Mouse (Mus musculus) midbrain, embryonic 12.5 days (tissue): ENCODE measurements around the gene Olfr1432. TPM values are rescaled to one million over a fixed set of nuclear protein-coding genes. Genes with fewer than 3 reads are reported as not detected.
"Not testable (repeated sequence)": the region's sequence is repeated elsewhere in the genome, so short reads cannot be mapped to it uniquely, and the experiment has no call there.

Experiments used
- ATAC-seq: fragments of 200-750 bp; cut with Nextera tagmentation; 2 replicates; pipeline ENCODE4 v1.8.0; 2017; ENCODE audit warnings: low read depth, moderate TSS enrichment, moderate library complexity; ENCODE audit not compliant: low FRiP score
- H3K27ac ChIP-seq: fragments of 300-500 bp; sonication (generic); replicated peaks from 2 replicates; pipeline ENCODE4 v1.5.1; 2016; ENCODE audit warnings: mild to moderate bottlenecking
- H3K27me3 ChIP-seq: fragments of 300-500 bp; sonication (generic); 2 replicates; pipeline ENCODE4 v1.6.1; 2016; ENCODE audit warnings: mild to moderate bottlenecking
- H3K36me3 ChIP-seq: fragments of 300-500 bp; sonication (generic); 2 replicates; pipeline ENCODE4 v1.6.1; 2016
- H3K4me1 ChIP-seq: fragments of 300-500 bp; sonication (generic); 2 replicates; pipeline ENCODE4 v1.6.1; 2016
- H3K4me2 ChIP-seq: fragments of 300-500 bp; sonication (generic); replicated peaks from 2 replicates; pipeline ENCODE4 v1.6.1; 2016; ENCODE audit warnings: mild to moderate bottlenecking, moderate library complexity
- H3K4me3 ChIP-seq: fragments of 300-500 bp; sonication (generic); 2 replicates; pipeline ENCODE4 v1.5.1; 2016; ENCODE audit warnings: mild to moderate bottlenecking
- H3K9ac ChIP-seq: fragments of 300-500 bp; sonication (generic); replicated peaks from 2 replicates; pipeline ENCODE4 v1.6.1; 2016; ENCODE audit warnings: mild to moderate bottlenecking, moderate library complexity
- H3K9me3 ChIP-seq: fragments of 300-500 bp; sonication (generic); 2 replicates; pipeline ENCODE4 v1.6.1; 2016; ENCODE audit warnings: mild to moderate bottlenecking
- WGBS: fragments of 180-500 bp; shearing (Covaris S2); methylation state at CpG from one replicate; pipeline ENCODE4 v1.1.7; 2016; 5-methylcytosine and 5-hydroxymethylcytosine counted together
- polyA plus RNA-seq: library from polyadenylated mRNA; unstranded; fragments of >200 nt; fragmentation: Nextera tagmentation; extraction: Ambion mirVana; gene quantifications from 2 replicates; pipeline ENCODE4 v1.2.1, GENCODE M21; 2016

Gene Olfr1432
- not detected in 2 replicates for polyA plus RNA-seq

- H3K4me1 ChIP-seq, ATAC-seq, H3K36me3 ChIP-seq, H3K4me2 ChIP-seq, H3K9me3 ChIP-seq, H3K27me3 ChIP-seq, H3K9ac ChIP-seq, H3K27ac ChIP-seq, H3K4me3 ChIP-seq: not testable (repeated sequence)
Observed at GRCm38 (mm10) chr19:12232496-12232895, at the start of gene Olfr1432. TSS of gene Olfr1432 (minus strand) at chr19:12232596.

GRCm38 (mm10) chr19:12279554-12279953, 47.2 kb upstream of the Olfr1432 start, which contains the start of gene Olfr1434:
TSS of gene Olfr1434 (plus strand) at chr19:12279854.
- WGBS: 76% methylated on average over 2 of the region's 2 CpGs
- H3K27me3 ChIP-seq: no peaks in the 10 kb centered on the region
- no peak within 1 kb of the TSS for H3K4me3 ChIP-seq
- H3K4me1 ChIP-seq: no peaks in the 10 kb centered on the region
- ATAC-seq: no peak
- no peaks in the 10 kb centered on the region for H3K9me3 ChIP-seq
- no peak within 1 kb of the TSS for H3K9ac ChIP-seq
- no peaks in the 10 kb centered on the region for H3K36me3 ChIP-seq
- no peak within 1 kb of the TSS for H3K27ac ChIP-seq
- H3K4me2 ChIP-seq: no peak within 1 kb of the TSS

- Histone ChIP-seq H3K36me3 (no peaks in the 10 kb centered on the region), H3K4me2 (no peak within 1 kb of the TSS), H3K4me1 (no peaks in the 10 kb centered on the region), H3K4me3 (no peak within 1 kb of the TSS), H3K9ac (no peak within 1 kb of the TSS), H3K27ac (no peak within 1 kb of the TSS), H3K27me3 (no peaks in the 10 kb centered on the region), H3K9me3 (no peaks in the 10 kb centered on the region)
- no peak for ATAC-seq
- WGBS: 59% methylated on average over 1 of the region's 1 CpGs
Observed at GRCm38 (mm10) chr19:12260732-12261131, 28.3 kb upstream of the Olfr1432 start, which contains the start of gene Olfr235. TSS of gene Olfr235 (plus strand) at chr19:12261032.

GRCm38 (mm10) chr19:12241559-12241958, 9.2 kb upstream of the Olfr1432 start, which contains the start of gene Olfr262:
TSS of gene Olfr262 (minus strand) at chr19:12241659.
- Histone ChIP-seq H3K9me3 (no peaks in the 10 kb centered on the region), H3K4me2 (no peak within 1 kb of the TSS), H3K27me3 (no peaks in the 10 kb centered on the region), H3K27ac (no peak within 1 kb of the TSS), H3K4me3 (no peak within 1 kb of the TSS), H3K4me1 (no peaks in the 10 kb centered on the region), H3K9ac (no peak within 1 kb of the TSS), H3K36me3 (no peaks in the 10 kb centered on the region)
- ATAC-seq: no peak
- 87% methylated on average over 1 of the region's 1 CpGs for WGBS

GRCm38 (mm10) chr19:12200334-12200733, 32.1 kb downstream of the Olfr1432 start, which contains the start of gene Olfr1431:
TSS of gene Olfr1431 (plus strand) at chr19:12200634.
- H3K27ac ChIP-seq: no peak within 1 kb of the TSS
- H3K4me3 ChIP-seq: no peak within 1 kb of the TSS
- ATAC-seq: no peak
- H3K27me3 ChIP-seq: no peaks in the 10 kb centered on the region
- WGBS: 88% methylated on average over 1 of the region's 1 CpGs
- H3K9ac ChIP-seq: no peak within 1 kb of the TSS
- H3K4me2 ChIP-seq: no peak within 1 kb of the TSS
- H3K9me3 ChIP-seq: no peaks in the 10 kb centered on the region; the same call in 1 of the 2 replicates
- H3K4me1 ChIP-seq: no peaks in the 10 kb centered on the region
- H3K36me3 ChIP-seq: no peaks in the 10 kb centered on the region

GRCm38 (mm10) chr19:12199076-12199475, 33.3 kb downstream of the Olfr1432 start:
- not testable (repeated sequence) for H3K4me2 ChIP-seq, H3K4me1 ChIP-seq, H3K27ac ChIP-seq, H3K9ac ChIP-seq, H3K4me3 ChIP-seq, H3K27me3 ChIP-seq, H3K36me3 ChIP-seq, ATAC-seq, H3K9me3 ChIP-seq
- WGBS: 70% methylated on average over 4 of the region's 4 CpGs

Other genes starting within 250 kb of the Olfr1432 start
- 0.04 TPM in 1 of 2 replicates, not detected in the other for gene Olfr1423, start 191.3 kb downstream of the Olfr1432 start, polyA plus RNA-seq
- gene Olfr1424, start 169.9 kb downstream of the Olfr1432 start, polyA plus RNA-seq: not detected in 2 replicates
- gene Olfr1425, start 154.9 kb downstream of the Olfr1432 start, polyA plus RNA-seq: not detected in 2 replicates
- not detected in 2 replicates for gene Olfr1426, start 140.6 kb downstream of the Olfr1432 start, polyA plus RNA-seq
- not detected in 2 replicates for gene Olfr1427, start 129.3 kb downstream of the Olfr1432 start, polyA plus RNA-seq
- gene Olfr1428, start 116.7 kb downstream of the Olfr1432 start, polyA plus RNA-seq: not detected in 2 replicates
- gene Olfr76, start 109.4 kb downstream of the Olfr1432 start, polyA plus RNA-seq: not detected in 2 replicates
- gene Olfr1555-ps1, start 62.5 kb downstream of the Olfr1432 start, polyA plus RNA-seq: not detected in 2 replicates
- gene Olfr1431, start 32.0 kb downstream of the Olfr1432 start, polyA plus RNA-seq: not detected in 2 replicates
- gene Olfr262, start 9.1 kb upstream of the Olfr1432 start, polyA plus RNA-seq: not detected in 2 replicates
- not detected in 2 replicates for gene Olfr235, start 28.4 kb upstream of the Olfr1432 start, polyA plus RNA-seq
- not detected in 2 replicates for gene Olfr1434, start 47.3 kb upstream of the Olfr1432 start, polyA plus RNA-seq
- not detected in 2 replicates for gene Olfr1436, start 66.5 kb upstream of the Olfr1432 start, polyA plus RNA-seq
- gene Olfr1437, start 92.5 kb upstream of the Olfr1432 start, polyA plus RNA-seq: not detected in 2 replicates
- not detected in 2 replicates for gene Olfr1438-ps1, start 103.3 kb upstream of the Olfr1432 start, polyA plus RNA-seq
- not detected in 2 replicates for gene Olfr1440, start 154.7 kb upstream of the Olfr1432 start, polyA plus RNA-seq
- not detected in 2 replicates for gene Olfr1441, start 184.8 kb upstream of the Olfr1432 start, polyA plus RNA-seq
- not detected in 2 replicates for gene Pfpl, start 195.3 kb upstream of the Olfr1432 start, polyA plus RNA-seq
- gene Mpeg1, start 228.2 kb upstream of the Olfr1432 start, polyA plus RNA-seq: 0.43 and 0.48 TPM in 2 replicates